Mouse (Mus musculus) bone marrow, adult 2 months (tissue): Measurements from ENCODE around the gene Arhgef3. TPM values are rescaled to one million over a fixed set of nuclear protein-coding genes. Genes with fewer than 3 reads are reported as not detected.
A peak's percentile ranks its signal among the peaks of the same experiment; 100 is the strongest.

Experiments
- H3K27ac ChIP-seq: fragments of 200-500 bp; 2 replicates; pipeline ENCODE4 v1.5.1; 2012; ENCODE audit warnings: low read depth, mild to moderate bottlenecking, control low read depth, inconsistent platforms, low read length; ENCODE audit not compliant: control insufficient read depth, poor library complexity, insufficient read depth
- H3K4me1 ChIP-seq: fragments of 200-500 bp; 2 replicates; pipeline ENCODE4 v1.6.1; 2011; ENCODE audit warnings: low read length; ENCODE audit not compliant: control insufficient read depth, insufficient read depth
- H3K4me3 ChIP-seq: fragments of 200-500 bp; replicated peaks from 2 replicates; pipeline ENCODE3; 2011; ENCODE audit warnings: mild to moderate bottlenecking, low read depth, low read length, control low read depth; ENCODE audit not compliant: control insufficient read depth
- CTCF ChIP-seq: fragments of 200-500 bp; IDR thresholded peaks from 2 replicates; pipeline ENCODE4 v1.5.1; 2011; ENCODE audit warnings: low read length, control low read depth; ENCODE audit not compliant: control insufficient read depth, insufficient read depth
- POLR2A ChIP-seq: fragments of 200-500 bp; IDR thresholded peaks from 2 replicates; pipeline ENCODE4 v1.6.1; 2011; ENCODE audit warnings: low read depth, mild to moderate bottlenecking, control low read depth, low read length, borderline replicate concordance; ENCODE audit not compliant: control insufficient read depth
- WGBS: fragments of 180-500 bp; shearing (Covaris S2); methylation state at CpG from one replicate; pipeline ENCODE4 v1.1.7; 2018; 5-methylcytosine and 5-hydroxymethylcytosine counted together
- polyA plus RNA-seq: library from polyadenylated mRNA; stranded (reverse); fragments of >200 nt; gene quantifications from 2 replicates; pipeline ENCODE4 v1.2.4, GENCODE M21; 2011; ENCODE audit warnings: low replicate concordance; ENCODE audit not compliant: missing spikeins, insufficient read depth, insufficient read length

The Arhgef3 gene
- polyA plus RNA-seq, 1 experiment: 14.3 TPM

DNA sequence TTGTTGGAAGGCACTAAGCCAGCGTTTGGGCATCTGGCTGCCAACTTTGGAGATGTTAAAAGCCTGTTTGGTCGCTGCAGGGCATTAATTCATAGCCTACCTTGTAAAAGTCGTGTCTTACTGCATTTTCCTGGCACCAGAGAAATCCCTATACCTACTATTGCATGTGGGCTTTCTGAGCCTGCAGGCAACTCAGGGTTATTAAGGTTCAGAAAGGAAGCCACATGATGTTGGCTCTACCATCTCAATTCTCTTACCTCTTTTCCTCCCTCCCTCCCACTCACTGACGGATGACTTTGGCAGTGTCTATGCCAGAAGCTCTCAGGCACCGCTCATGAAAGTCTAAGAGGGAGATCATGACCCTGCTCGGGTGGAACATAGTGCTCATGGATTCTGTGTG is 210.8 kb downstream of the Arhgef3 start:
- H3K4me1 ChIP-seq: no peaks in the 10 kb centered on the region; the same call in 1 of the 2 replicates
- no peak overlapping the region for H3K27ac ChIP-seq
- TF ChIP-seq CTCF: no peak
- TF ChIP-seq POLR2A: no peak
- WGBS: 69% methylated on average over 6 of the region's 6 CpGs
- no peak overlapping the region for H3K4me3 ChIP-seq

DNA sequence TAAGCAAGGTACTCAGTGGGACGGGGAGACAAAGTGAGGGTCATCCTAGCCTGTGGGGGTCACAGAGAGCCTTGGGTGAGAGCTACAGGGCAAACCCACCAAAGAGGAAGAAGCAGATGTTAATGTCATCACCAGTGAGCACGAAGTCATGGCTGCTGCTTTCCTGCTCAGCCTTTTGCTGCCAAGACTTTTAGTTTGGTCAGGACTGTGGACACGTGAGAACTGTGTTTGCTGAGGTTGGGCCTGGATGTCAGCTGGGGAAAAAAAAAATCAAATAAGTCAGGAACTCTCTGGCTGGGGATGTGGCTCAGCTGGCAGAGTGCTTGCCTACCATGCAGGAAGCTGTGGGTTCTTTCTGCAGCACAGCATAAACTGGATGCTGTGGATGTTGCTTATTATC is 213.2 kb downstream of the Arhgef3 start:
- Histone ChIP-seq H3K27ac (no peak overlapping the region), H3K4me1 (no peaks in the 10 kb centered on the region; the same call in 1 of the 2 replicates), H3K4me3 (no peak overlapping the region)
- no peak for TF ChIP-seq CTCF
- no peak for TF ChIP-seq POLR2A
- 11% methylated on average over 3 of the region's 3 CpGs for WGBS

DNA sequence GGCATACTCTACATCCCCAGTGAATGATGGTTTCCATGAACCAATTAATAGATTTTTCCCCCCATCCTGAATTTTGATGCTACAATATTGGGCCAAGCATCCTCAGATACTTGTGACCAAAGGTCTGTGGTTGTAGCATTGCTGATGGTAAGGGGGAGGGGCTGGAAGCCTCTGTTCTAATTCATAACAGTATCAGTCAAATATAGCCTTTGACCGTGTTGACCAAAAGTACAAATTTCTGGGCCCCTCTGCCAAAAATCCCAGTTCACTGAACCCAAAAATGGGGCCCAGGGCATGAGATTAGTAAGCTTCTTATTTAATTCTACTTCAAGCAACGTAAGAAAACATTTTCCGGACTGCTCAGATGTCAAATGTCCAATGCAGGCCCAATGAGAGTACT is 214.3 kb downstream of the Arhgef3 start:
- Histone ChIP-seq H3K4me1 (no peaks in the 10 kb centered on the region; the same call in 1 of the 2 replicates), H3K27ac (no peak overlapping the region), H3K4me3 (no peak overlapping the region)
- 87% methylated on average over 3 of the region's 3 CpGs for WGBS
- TF ChIP-seq CTCF: no peak
- no peak for TF ChIP-seq POLR2A

DNA sequence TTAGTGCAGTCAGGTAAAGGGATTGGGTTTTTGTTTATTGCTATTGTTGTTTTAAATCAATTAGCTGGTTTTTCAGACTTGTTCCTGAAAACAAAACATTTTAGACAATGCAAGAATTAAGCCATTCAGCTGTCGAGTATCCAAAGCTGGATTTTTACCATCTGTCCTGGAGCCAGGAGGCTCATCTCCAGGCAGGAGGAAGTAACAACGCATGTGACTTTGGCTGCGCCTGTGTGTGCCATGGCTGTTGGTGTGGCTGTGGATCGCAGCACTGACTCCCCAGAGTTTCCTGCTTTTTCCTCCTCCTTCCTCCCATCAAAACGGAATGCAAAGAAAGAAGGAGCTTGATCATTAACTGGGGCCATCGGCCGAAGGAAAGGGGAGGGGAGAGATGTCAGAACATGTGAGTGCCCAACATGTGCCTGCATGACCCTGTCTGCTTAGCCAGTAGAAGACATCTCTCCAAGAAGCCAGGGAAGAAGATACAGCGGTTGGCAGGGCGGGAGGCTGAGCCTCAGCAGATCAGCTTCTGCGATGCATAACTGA is 216.9 kb downstream of the Arhgef3 start:
- Histone ChIP-seq H3K4me3 (no peak overlapping the region), H3K4me1 (no peaks in the 10 kb centered on the region), H3K27ac (no peak overlapping the region)
- WGBS: 75% methylated on average over 10 of the region's 10 CpGs
- TF ChIP-seq POLR2A (no peak), CTCF (no peak)

DNA sequence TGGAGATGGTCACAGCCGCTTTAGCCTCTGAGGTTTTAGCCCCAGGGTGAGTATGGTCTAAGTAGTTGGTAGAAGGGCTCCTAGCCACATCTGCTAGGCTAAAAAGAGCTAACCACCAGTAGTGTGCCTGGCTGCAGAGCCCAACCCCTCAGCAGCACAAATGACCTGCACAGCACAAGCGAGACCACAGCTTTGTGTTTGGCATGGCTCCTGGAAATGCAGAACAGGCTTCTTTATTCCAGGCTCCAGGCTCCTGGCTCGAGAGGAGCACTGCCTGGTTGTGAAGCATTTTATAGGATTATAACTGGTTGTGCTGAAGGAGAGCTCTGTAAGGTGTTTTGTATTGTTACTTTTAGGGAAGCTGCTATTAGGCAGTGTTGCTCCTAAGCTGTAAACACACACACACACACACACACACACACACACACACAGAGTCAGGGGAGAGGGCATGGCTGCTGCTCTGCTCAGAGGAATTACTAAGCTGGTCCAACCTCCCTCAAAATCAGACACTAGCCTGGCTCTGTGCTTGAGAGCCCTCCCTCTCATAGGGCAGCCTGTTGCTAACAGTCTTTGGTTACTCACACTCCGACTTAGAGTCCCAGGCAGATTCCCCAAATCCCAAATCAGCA is 217.8 kb downstream of the Arhgef3 start:
- no peak overlapping the region for H3K4me3 ChIP-seq
- no peak overlapping the region for H3K27ac ChIP-seq
- peaks cover 1% of the 10 kb centered on the region; the same call in 1 of the 2 replicates for H3K4me1 ChIP-seq
- 69% methylated on average over 4 of the region's 4 CpGs for WGBS
- TF ChIP-seq CTCF (no peak), POLR2A (no peak)

DNA sequence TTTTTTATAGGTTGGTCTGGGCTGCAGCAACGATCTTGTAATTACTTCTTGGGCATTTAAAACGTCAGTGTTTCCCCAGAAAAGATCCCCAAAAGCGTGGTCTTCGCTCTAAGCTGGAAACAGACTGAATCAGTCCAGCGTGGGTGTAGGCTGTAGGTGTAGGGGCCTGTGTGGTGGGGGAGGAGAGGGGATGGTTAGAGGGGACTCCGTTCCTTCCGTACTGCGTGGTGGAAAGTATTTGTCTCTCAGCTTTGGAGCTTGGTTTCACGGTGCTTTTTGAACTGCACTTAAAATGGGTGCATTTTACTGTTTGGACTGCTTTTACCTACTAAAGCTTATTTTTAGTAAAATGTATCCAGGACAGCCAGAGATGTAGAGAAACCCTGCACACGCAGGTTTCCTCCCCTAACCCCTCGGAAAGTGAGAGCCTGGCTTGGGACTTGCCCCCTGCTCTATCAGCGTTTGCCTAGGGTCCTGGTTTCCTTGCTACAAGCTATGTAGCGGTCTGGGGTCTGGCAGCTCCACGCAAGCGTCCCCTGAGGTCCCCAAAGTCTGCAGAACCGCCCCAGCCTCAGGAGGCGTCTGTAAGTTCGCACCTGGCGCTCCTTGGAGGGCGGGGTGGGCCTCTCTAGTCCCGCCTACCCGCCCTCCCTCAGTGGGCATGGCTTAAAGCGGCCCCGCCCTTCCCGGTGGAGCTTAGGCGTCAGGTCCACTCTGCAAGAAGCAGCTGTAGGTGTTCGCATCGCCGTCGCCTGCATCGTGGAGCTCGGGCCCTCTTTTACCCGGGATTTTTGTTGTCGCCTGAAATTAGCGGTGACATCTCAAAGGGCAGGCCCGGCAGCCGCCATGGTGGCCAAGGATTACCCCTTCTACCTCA is 220.9 kb downstream of the Arhgef3 start:
- peak overlapping the region; percentile 68 for H3K4me3 ChIP-seq
- TF ChIP-seq CTCF (no peak), POLR2A (peak; percentile 78)
- peaks cover 3% of the 10 kb centered on the region; the same call in 1 of the 2 replicates for H3K4me1 ChIP-seq
- H3K27ac ChIP-seq: peak overlapping the region; percentile 18; the same call in 1 of the 2 replicates
- 4% methylated on average over 37 of the region's 37 CpGs for WGBS

DNA sequence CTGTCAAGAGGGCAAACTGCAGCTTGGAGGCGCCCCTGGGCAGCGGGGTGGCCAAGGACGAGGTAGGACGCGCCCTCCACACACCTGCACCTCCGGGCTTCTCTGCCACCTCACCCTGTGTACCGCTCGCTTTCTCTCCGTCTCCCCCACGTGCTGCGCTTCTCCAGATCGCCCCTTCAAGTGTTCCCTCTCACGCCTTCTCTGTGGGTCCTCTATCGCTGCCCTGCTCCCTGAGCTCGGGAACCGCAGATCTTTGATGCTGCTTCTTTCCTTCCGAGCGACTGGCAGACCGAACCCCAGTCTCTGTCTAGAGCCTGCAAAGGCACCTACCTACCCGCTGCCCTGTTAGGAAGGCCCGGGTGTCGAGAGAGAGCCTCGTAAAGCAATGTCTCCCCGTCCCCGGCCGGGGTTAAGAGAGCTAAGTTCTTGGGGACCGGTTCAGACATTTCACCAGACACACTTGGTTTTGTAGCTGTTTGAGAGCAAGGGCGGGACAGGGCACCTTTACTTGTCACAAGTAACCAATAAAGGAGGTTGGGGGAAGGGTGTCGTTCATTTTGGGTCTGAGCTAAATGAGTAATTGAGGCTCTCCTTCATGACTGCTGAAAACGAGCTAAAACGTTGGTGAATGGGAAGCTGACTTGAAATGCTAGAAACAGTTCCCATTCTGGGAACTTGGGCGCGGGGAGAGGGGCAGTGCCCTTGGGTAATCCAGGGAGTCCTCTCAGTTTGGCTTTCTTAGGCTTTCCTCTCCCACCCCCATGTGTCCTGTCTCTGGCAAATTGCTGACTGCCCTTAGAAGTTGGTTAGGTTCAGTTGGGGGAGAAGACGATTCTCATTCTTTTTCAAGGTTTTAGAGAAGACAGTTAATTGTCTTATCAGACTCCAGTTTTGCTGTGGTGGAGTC is 221.8 kb downstream of the Arhgef3 start:
- peak overlapping the region; percentile 68 for H3K4me3 ChIP-seq
- 1% methylated on average over 34 of the region's 34 CpGs for WGBS
- H3K27ac ChIP-seq: peak overlapping the region; percentile 18
- H3K4me1 ChIP-seq: peaks cover 5% of the 10 kb centered on the region; the same call in 1 of the 2 replicates
- TF ChIP-seq POLR2A (no peak), CTCF (no peak)
